Mouse (Mus musculus): Measurements from ENCODE around the gene Plek.

GRCm38 (mm10) chr11:16941973-16942452 lies 110.2 kb downstream of the Plek start:
- TF ChIP-seq CTCF (IDR thresholded peaks at IDR 0.05; ENCODE audit: low read depth, low read length) (no peak), POLR2A (IDR thresholded peaks at IDR 0.05; ENCODE audit: borderline replicate concordance, low read depth, low read length) (no peak)
